Mouse (Mus musculus) liver, adult 2 months (tissue): ENCODE results near the gene Vma21.

Source experiments
- CTCF ChIP-seq: fragments of 200-500 bp; IDR thresholded peaks from 2 replicates; pipeline ENCODE4 v1.5.1; 2011; ENCODE audit warnings: low read depth, low read length, control low read depth
- POLR2A ChIP-seq: fragments of 200-500 bp; IDR thresholded peaks from 2 replicates; pipeline ENCODE4 v1.6.1; 2011; ENCODE audit warnings: low read length, control low read depth; ENCODE audit not compliant: insufficient read depth; ENCODE audit errors: extremely low read depth

DNA sequence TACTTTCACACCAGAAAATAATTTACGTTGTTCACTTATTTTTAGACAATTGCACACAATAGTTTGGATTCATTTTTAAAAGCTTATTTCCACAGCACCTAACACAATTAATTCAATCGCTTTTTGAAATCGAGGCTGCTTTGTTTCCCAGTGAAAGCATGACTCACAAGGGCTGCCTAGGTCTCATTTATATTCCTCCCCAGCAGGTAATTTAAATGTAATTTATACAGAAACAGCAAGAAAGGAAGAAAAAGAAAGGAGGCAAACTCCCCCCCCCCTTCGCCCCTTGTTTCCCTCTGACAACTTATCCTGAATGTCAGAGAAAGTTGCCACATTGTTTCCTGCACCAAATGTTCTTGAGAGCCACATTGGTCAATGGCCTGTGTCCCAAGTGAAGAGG lies 23.2 kb downstream of the Vma21 start:
- no peak for TF ChIP-seq POLR2A
- no peak for TF ChIP-seq CTCF
